Mouse (Mus musculus): ENCODE results near the gene Capn8.

- no peak for TF ChIP-seq CTCF (IDR thresholded peaks at IDR 0.05; ENCODE audit: borderline replicate concordance, control insufficient read depth, extremely low read depth, insufficient read depth, low read length, poor library complexity)
- no peak for TF ChIP-seq POLR2A (IDR thresholded peaks at IDR 0.05; ENCODE audit: control insufficient read depth, extremely low read depth, insufficient read depth, low read length, poor library complexity)
Observed at GRCm38 (mm10) chr1:182559530-182559929, 5.3 kb upstream of the Capn8 start.
